Mouse (Mus musculus) small intestine, adult 2 months (tissue): ENCODE measurements around the gene Thap8.

ENCODE experiments used
- CTCF ChIP-seq: fragments of 200-500 bp; IDR thresholded peaks from 2 replicates; pipeline ENCODE4 v1.5.1; 2012; ENCODE audit warnings: low read depth, mild to moderate bottlenecking, control low read depth, inconsistent platforms, low read length, moderate library complexity, mixed read lengths; ENCODE audit not compliant: insufficient replicate concordance, insufficient read length; ENCODE audit errors: extremely low read depth
- POLR2A ChIP-seq: fragments of 200-500 bp; IDR thresholded peaks from 2 replicates; pipeline ENCODE4 v1.6.1; 2012; ENCODE audit warnings: low read depth, mild to moderate bottlenecking, control low read depth, inconsistent platforms, low read length, moderate library complexity

GRCm38 (mm10) chr7:30313666-30314320 lies 33.9 kb downstream of the Thap8 start:
- TF ChIP-seq CTCF (no peak), POLR2A (no peak)
